Mouse (Mus musculus) ZHBTc4 (cell line): ENCODE data around the gene E2f4.
A peak's percentile ranks its signal among the peaks of the same experiment; 100 is the strongest.

ENCODE experiments used
- DNase-seq: peaks from one replicate; pipeline ENCODE4 v3.0.0-alpha.2; 2011; ENCODE audit warnings: low read depth, low spot score

Gene E2f4

DNA sequence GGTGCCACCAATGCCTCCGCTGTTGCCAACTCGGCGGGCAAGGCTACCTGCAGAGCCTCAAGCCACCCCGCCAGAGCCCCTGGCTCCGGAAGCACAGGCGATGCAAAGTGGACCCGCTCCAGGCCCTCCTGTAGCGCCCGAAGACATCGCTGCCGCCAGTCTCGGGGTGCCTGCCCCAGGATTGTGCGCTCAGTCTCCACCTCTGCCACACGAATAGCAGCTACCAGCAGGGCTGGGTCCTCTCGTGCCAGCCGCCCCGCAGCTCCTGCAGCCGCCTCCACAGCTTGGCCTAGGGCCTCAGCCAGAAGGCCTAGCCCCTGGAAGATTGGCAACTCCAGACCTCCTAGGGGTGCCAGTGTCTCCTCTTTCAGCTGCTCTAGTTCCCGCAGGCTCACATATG lies 4.1 kb upstream of the E2f4 start:
- DNase-seq, result peak; percentile 46

DNA sequence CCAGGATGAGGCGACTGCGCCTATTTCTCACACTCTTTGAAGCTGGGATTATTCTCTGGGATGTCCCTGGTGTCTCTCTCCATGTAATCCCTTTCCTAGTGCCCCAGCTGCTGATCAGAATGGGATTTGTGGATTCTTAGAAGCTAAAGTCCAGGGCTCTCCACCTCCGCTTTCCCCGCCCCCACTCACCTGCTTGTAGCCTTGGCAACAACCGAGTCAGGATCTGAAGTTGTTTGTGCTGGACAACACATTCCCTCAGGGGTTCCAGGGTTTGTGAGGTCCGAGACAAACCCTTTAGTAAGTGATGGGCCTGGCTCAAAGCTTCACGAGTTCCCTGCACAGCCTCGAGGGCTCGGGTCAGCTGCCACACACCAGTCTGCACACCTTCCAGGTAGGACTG lies 2.7 kb upstream of the E2f4 start:
- no peak for DNase-seq

DNA sequence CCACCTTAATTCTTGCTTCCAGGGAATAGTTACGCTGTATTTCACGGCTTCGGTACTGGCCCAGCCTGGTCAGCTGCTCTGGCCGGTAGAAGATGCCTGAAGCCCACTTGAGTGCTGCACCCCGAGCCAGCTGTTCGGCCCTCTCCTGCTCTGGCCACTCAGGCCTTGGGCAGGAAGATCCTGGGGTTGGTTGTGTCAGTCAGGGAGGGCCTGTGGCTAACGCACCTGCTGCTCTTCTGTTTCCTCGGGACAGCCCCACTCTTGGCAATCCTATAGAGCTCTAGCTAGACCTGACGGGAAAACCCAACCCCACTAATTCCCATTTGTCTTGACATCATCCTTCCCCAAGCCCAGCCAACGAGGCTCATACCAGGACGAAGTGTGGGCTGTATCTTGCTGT lies 2.2 kb upstream of the E2f4 start:
- DNase-seq, result no peak

DNA sequence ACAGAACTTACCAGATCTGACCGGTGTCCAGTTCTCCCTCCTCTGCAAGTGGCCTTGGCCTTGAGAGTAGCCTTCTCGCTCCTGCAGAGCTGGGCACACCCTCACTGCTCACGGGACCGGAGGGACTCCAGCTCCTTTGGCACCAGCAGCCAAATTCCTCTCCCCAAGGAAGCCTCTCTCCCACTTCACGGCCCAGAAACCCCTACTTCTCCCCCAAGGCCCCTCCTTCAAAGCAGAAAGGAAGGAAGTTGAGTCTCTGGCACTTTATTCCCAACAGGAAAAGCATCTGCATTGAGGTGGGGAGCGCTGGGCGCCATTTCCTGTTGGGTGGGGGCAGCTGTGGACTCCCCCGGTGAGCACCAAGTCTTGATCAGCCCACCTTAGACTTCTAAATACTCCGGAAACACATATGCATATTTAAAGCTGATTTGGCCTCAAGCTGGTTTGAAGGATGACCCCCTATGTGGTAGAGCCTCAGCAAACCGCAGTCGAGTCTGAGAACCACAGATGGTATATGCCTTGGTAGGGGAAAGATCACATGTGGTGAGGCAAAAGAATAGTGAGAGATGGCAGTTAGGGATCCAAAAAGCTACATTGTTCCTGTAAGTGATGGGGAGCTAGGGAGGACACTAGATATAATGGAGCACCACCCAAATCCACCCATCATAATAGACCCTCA lies 1.4 kb upstream of the E2f4 start, which contains the start of gene Exoc3l:
Gene Exoc3l, minus strand, starts transcription at position 207 of the 679 bp plus-strand sequence.
- DNase-seq, result no peak

DNA sequence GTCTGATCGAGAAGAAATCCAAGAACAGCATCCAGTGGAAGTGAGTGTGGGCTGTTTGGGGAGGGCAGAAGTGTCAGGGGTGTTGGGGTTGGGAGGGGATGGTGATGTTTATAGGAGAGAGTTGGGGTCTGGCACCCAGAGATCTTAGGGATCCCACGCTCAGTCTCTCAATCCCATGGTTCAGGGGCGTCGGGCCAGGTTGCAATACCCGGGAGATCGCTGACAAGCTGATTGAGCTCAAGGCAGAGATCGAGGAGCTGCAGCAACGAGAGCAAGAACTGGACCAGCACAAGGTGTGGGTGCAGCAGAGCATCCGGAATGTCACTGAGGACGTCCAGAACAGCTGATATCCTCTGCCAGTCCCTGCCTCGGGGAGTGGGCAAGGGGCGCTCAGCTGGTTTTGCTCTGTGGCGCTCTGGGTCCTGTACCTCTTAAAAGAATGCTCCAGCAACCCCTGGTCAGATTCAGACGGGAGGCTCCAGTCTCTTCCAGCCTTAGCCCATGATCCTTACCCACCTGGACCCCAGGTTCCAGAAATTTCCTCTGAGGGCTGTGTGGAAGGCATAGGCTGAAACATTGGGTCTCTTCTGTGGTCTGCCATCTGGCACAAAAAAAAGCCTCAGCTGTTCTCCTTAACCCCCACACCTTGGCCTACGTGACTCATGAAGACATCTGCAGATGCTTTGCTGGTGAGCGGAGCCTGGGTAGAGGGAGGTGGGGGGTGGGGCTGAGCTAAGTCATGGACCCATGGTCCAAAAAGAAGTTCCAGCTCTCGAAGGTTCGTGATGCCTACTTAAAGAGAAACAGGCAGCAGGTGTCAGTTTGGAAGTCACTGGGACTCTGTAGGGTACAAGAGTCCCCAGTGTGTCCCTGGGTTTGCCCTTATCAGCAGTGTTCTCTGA lies 1.1 kb downstream of the E2f4 start:
- DNase-seq, result no peak

DNA sequence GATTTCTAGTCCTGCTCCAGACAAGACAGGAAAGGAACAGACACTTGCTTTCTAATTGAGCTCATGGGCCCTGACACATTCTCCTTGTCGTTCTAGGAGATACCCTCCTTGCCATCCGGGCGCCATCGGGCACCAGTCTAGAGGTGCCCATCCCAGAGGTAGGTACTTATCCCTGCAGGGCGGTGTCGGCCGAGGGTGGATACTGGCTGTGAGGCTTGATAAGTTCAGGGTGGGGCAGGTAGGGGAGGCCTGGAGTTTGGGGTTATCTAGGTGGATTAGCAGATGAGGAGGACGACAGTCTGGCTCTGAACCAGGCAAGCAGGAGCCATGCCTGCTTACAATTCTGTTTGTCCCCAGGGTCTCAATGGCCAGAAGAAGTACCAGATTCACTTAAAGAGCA lies 2.5 kb downstream of the E2f4 start:
- no peak for DNase-seq

DNA sequence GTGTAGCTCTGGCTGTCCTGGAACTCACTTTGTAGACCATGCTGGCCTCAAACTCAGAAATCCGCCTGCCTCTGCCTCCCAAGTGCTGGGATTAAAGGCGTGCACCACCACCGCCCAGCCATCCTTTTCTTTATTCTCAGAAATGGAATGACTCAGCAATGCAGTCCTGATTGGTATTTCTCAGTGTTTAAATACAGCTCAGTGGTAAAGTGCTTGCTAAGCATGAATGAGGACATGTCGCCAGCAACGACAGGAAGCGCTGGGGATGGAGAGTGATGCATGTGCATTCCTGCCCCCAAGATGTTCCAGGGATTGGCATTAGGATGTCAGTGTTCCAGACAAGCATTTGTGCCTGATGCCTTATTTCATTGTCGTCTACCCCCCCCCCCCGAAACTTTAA lies 5.9 kb downstream of the E2f4 start:
- no peak for DNase-seq

DNA sequence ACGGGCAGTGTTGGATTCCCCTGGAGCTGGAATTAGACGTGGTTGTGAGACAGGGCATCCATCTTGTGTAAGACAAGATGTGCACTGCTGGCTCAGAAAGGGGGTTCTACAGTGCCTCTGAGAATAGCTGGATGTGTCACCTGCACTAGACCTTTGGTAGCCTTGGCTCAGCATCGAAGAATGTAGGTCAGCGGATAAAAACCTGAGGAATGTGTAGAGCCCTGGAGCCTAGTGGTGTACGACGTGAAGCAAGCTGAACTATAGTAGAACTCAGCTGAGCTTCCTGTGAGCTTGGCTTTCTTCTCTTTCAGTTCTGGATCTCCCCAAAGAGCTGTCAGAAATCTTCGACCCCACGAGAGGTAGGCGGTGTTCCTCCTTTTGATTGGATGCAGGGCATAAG lies 6.4 kb downstream of the E2f4 start:
- DNase-seq, result no peak

DNA sequence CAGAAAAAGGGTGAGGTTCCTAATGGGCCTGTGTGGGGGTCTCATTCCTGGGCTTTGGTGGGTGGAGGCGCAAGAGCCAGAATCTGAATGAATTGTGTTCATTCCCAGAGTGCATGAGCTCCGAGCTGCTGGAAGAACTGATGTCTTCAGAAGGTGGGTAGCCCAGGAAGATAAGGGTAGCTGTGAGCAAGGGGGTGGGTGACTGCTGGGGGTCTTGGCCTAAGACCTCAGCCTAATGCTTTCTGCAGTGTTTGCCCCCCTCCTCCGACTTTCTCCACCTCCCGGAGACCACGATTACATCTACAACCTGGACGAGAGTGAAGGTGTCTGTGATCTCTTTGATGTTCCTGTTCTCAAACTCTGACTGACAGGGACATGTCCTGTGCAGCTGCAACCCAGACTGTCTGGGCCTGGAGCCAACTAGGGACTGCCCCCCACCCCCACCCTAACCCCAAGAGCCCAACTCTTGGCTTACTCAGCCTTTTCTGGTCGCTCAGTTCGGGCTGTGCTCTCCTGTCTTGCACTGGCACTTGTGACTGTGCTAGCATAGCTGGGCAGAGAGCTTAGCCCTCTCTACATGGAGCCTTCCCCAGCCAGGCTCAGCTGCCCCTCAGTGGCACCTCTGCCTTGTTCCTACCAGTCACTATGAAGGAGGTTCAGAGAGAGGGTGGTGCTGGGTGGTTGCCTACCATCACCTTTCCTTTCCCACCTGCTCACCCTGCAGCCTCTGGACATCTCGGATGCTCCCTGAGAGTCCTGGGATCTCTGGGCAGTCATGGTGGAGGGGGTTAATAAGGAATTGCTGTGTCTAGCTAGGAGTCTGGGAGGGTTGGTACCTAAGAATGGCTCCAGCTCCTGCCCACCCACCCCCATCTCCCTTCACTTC lies 7.1 kb downstream of the E2f4 start:
- DNase-seq, result no peak

DNA sequence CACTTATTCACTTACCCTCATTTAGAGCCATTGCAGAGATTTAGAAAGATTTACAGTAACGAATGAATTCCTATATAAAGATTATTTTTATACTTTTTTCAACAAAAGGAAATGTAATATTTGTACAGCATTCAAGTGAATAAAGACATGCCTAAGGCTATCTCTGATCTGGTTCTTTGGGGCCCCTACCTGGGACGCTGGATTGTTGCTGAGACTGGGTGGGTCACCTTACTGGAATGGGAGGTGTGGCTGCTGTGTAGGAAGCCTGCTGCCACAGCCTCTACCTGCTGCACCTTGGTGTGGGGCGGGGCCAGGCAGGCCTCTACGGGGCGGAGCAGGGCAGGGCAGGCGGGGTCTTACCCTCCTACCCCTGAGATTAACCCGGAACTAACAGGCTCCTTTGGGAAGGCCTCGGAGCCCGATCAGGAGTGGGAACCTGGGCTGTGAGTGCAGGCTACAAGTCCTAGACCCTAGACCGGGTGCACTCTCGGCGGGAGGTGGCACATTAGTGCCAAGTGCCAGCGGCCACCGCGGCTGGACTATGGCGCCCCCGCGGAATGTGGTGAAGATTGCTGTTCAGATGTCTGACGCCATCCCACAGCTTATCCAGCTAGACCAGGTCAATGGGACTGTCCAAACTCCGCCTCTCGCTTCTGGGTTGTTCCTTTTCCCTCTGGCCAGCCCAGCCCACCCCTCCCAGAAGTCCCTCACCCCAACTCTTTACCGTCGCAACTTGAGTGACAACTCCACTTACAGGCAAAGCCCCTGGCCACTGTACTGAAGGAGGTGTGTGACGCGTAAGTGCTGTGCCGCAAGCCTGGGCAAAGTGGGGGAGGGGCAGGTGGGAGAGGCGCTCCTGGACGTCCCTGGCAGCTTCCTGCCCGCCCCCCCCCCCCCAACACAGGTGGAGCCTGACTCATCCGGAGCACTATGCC lies 8.0 kb downstream of the E2f4 start, which contains the start of gene Elmo3:
Gene Elmo3, plus strand, starts transcription at position 391 of the 935 bp plus-strand sequence.
- DNase-seq, result peak; percentile 81

DNA sequence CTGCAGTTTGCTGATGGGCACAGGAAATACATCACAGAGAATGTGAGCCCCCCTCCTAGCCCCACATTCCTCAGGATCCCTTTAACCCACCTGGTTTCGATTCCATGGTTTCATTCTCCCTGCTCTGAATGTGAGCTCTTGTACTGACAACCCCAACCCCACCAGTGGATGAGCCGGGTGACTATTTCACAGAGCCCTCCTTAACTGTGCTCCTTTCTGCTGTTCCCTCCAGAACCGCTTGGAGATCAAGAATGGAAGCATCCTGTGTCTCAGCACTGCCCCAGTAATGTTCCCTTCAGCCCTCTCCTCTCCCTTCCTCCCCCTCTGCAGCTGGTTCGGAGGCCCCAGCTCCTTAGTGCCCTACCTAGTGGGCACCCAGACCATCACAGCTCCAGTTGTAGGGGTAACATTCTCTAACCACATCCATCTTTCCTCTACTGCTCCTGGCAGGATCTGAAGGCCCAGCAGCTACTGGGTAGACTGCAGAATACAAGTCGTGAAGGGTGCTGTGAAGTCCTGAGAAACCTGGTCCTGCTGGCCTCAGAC lies 8.8 kb downstream of the E2f4 start:
- DNase-seq, result peak; percentile 36

DNA sequence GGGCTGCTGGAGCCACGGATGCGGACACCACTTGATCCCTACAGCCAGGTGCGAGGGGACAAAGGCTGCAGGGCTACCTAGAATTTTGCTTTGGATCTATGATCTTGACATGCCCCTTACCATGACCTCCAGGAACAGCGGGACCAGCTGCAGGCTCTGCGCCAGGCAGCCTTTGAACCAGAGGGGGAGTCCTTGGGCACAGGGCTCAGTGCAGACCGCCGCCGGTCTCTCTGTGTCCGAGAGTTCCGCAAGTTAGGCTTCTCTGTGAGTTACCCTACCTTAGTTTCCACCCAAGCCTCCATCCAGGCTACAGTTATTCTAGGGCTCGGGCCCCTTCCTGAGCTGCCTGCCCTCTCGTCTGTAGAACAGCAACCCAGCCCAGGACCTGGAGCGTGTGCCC lies 10.2 kb downstream of the E2f4 start:
- DNase-seq, result no peak

DNA sequence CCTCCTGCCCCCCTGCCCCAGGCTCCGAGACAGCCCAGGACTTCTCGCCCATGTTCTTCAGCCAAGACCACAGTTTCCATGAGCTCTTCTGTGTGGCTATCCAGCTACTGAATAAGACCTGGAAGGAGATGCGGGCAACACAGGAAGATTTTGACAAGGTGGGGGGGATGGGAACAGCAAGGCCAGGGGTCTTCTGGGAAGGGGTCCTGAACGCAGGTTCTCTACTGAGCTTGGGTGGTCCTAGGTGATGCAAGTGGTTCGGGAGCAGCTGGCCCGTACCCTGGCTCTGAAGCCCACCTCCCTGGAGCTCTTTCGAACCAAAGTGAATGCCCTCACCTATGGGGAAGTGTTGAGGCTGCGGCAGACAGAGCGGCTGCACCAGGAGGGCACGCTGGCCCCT lies 11.0 kb downstream of the E2f4 start:
- DNase-seq, result no peak

DNA sequence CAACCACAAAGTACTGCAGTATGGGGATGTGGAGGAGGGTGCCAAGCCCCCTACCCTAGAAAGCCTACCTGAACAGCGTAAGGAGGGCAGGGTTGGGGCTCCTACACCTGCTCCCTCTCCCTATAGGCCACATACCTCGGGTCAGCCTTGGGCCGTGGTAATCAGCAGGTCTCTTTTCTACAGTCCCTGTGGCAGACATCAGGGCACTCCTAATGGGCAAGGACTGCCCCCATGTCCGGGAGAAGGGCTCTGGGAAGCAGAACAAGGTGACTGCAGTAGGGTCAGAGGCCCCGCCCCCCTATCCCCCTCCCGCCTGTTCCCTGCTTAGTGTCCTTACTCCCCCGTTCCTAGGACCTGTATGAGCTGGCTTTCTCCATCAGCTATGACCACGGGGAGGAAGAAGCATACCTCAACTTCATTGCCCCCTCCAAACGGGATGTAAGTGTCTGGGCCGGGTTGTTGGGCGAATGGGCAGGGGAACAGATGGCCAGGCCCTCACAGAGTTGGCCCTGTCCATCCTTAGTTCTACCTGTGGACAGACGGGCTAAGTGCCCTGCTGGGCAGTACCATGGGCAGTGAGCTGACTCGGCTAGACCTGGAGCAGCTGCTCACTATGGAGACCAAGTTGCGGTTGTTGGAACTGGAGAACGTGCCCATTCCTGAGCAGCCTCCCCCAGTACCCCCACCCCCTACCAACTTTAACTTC lies 11.8 kb downstream of the E2f4 start:
- no peak for DNase-seq

DNA sequence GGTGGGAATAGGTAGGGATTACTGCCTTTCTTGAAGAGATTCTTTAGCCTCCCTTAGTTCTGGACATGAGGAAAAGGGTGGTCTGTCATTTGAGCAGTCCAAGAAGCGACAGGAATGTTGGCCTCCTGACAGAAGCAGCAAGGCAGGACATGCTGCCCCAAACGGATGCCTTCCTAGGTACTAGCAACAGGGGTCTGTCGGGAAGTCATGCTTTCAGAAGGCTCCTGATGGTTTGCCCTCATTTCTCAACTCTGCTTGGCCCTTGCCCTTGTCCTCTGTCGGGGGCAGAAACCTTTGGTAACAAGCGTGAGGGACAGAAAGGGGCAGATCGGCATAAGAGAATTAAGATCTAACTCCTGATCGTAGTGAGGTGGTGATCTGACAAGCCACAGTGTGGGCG lies 12.7 kb downstream of the E2f4 start:
- DNase-seq, result no peak

DNA sequence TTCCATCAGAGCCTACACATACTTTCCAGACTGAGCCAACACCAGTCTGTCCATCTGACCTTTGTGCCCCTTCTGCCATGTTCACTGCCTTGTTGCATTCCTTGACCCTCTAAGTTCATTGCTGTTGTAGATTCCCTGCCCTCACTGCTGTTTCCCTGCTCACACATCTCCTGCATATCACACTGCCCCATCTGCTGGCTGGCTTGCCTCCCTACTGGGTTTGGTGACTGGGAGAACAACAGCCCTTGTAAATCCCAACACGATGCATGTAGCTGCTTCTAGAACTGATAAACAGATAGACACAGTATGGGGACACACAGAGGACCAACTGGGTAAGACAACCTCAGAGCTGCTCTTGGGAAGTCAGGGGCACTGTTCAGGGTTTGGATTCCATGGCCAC lies 14.3 kb downstream of the E2f4 start:
- no peak for DNase-seq

DNA sequence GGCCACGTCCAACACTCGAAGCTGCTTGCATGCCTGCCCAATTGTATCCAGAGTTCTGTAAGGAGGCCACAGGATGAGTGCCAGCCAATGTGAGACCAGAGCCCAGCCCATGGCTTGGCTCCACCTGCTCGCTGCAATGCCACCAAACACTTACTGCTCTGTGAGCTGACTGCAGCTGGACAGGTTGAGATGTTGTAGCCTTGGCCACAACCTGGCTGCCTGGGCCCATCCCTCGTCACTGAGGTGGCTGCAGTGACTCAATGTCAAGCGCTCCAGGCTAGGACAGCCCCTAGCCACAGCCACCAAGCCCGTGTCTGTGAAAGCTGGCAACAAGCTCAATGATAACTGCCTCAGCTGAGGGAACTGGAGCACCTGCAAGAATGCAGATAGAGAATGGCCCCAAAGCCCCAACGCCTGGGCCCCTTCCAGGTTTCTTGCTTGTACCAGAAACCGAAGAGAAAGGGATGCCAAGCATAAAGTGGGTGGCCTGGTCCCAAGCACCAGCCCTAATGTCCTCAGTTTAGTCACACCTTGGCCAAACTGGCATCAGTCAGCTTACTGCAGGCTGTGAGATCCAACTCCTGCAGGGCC lies 15.5 kb downstream of the E2f4 start:
- DNase-seq, result no peak

DNA sequence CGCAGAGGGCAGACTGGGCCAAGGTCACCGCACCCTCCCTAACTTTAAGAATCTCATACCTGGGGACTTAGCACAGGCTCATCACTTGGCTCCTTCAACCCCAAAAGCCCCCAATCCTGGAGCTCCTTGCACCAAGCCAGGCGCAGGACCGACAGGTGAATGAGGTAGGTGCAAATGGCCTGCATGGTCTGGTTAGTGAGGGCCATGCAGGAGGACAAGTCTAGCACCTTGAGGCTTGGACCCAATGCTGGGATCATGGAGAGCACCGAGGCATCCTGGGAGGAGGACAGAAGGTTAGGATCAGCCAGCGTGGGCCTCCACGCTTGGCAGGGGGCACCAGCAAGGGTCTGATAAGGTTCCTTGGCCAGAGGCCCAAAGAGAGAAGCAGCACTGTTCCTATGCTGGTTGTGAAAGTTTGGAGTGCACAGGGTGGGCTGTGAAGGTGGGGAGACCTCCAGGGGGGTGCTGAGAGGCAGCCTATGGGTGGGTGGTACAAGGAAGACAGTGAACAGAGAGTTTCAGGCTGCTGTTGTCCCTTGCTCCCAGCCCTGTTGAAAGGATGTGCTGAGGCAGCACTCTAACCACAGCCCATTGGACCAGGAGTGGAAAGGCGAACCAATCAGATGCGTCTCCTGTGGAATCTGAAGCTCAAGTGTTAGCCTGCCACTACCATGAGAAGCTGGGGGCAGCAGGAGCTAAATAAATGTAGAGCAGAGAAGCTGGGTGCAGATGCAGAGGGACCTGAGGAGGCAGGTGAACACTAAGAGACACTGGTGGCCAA lies 16.3 kb downstream of the E2f4 start:
- no peak for DNase-seq
